Mouse (Mus musculus) Patski (cell line): ENCODE results near the gene Bsx. TPM values are rescaled to one million over a fixed set of nuclear protein-coding genes. Genes with fewer than 3 reads are reported as not detected.
A peak's percentile ranks its signal among the peaks of the same experiment; 100 is the strongest.

Source experiments
- ATAC-seq: fragments of 100-300 bp; one replicate; pipeline ENCODE4 v1.8.0; 2021
- CTCF ChIA-PET: fragments of 350-600 bp; sonication (Branson Sonifier 250); formaldehyde crosslinking; loops from one replicate; lab custom pipeline; 2022; ENCODE audit warnings: inconsistent platforms; lab: Charles Lee
- POLR2A ChIA-PET: fragments of 350-600 bp; sonication (Branson Sonifier 250); formaldehyde crosslinking; loops from one replicate; lab custom pipeline; 2022; ENCODE audit warnings: antibody characterized with exemption, inconsistent platforms; lab: Charles Lee
- DNase-seq: peaks from one replicate; pipeline ENCODE4 v3.0.0-alpha.2; 2011; ENCODE audit warnings: low read depth, low spot score
- H3K27me3 ChIP-seq: fragments of 371-371 bp; one replicate; pipeline ENCODE4 v1.5.1; 2021
- CTCF ChIP-seq: fragments of 100-300 bp; IDR thresholded peaks from one replicate; pipeline ENCODE4 v1.5.1; 2021
- in situ Hi-C: fragments of 300-500 bp; cut with MboI; formaldehyde crosslinking; loops from 3 replicates; pipeline ENCODE4 v1.11.1; 2018; ENCODE audit warnings: low pct_unique_long_range_greater_than_20kb, mixed read lengths
- polyA plus RNA-seq: library from polyadenylated mRNA; unstranded; gene quantifications from one replicate; pipeline ENCODE4 v1.2.3, GENCODE M21; 2021

Bsx gene
- polyA plus RNA-seq, 1 experiment from 2014 or later: not detected

DNA sequence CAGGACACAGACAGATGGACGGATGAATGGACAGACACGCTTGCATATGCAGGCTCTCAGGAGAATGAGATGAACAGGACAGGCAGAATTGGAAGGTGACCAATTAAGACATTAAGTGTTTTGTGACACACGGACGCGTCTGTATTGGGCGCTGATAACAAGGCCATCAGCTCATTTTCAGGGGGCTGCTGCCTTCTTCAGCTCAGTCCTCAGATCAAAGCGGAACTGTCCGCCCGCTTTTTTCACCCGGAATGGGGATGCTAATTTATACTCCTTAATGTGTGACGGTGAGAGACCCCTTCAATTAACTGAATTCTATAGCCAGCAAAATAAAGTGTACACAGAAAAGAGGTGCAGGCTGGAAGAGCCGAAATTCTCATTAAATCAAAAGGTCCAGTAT is 15.5 kb downstream of the Bsx start:
- DNase-seq: no peak
- POLR2A ChIA-PET: no interaction called here
- CTCF ChIA-PET: no interaction called here
- in situ Hi-C loops: no loop called here
- peaks cover 50% of the 10 kb centered on the region for H3K27me3 ChIP-seq
- TF ChIP-seq CTCF: no peak
- ATAC-seq: no peak

DNA sequence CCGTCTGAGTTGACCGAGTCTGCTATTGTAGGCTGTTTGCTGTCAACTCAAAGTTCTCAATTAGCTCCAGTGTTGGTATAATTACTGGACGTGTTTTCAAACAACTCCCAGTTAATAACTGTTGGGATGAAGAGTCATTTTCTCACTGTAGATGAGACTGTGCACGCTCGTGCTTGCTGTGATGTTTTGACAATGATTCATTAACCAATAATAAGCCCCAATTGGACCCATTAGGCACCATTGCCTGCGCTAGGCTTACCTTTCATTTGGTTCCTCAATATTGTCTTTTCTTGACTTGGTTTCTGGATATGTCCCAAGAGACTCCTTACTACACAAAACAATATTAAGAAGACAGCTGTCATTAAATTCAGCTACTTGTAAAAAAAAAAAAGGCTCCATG is 18.5 kb downstream of the Bsx start:
- CTCF ChIA-PET: no interaction called here
- DNase-seq: no peak
- in situ Hi-C loops: no loop called here

DNA sequence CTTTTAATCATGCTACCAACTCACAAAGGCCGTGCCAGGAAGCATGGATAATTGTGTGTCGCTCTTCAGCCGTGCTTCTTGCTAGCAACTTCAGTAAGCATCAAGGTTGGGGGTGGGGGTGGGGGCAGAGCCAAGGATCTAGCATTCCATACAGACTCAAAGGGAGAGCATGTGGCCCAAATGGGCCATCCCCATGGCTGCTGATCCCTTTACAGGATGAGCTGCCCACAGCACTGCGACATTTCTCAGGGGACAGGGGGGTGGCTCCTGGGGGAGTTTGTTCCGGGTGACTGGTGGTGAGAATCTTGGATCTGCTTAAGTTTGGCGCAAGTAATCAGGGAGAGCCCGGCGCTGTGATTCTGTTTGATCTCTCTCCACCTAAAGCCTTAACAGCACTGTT is 33.5 kb downstream of the Bsx start:
- no peak for ATAC-seq
- peaks cover 40% of the 10 kb centered on the region for H3K27me3 ChIP-seq
- in situ Hi-C loops: no loop called here
- ChIA-PET POLR2A (no interaction called here), CTCF (no interaction called here)
- no peak for DNase-seq
- no peak for TF ChIP-seq CTCF

More for the DNA sequence above, 18.5 kb downstream of the Bsx start:
- POLR2A ChIA-PET: no interaction called here
- H3K27me3 ChIP-seq: peaks cover 50% of the 10 kb centered on the region
- no peak for ATAC-seq
- no peak for TF ChIP-seq CTCF

DNA sequence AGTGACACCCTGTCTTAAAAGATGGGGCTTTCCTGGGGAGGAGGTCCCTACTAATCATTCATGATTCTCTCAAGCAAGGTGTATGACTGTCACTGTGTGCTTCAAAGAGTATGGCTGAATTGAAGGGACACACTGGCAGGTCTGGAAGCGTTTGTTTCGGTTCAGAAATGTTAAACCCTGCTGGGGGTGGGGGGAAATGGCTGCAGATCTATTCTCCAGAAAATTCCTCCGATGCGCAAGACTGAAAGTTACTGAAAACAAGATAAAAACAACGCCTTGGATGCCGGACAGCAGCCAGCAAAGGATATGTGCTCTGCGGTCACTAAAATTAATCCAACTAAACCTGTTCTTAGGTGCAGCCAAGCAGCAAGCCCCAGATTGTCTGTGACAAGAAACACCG is 34.5 kb downstream of the Bsx start:
- in situ Hi-C loops: no loop called here
- ATAC-seq (no peak), DNase-seq (no peak)
- CTCF ChIA-PET: no interaction called here
- peaks cover 40% of the 10 kb centered on the region for H3K27me3 ChIP-seq
- TF ChIP-seq CTCF: no peak
- POLR2A ChIA-PET: no interaction called here

DNA sequence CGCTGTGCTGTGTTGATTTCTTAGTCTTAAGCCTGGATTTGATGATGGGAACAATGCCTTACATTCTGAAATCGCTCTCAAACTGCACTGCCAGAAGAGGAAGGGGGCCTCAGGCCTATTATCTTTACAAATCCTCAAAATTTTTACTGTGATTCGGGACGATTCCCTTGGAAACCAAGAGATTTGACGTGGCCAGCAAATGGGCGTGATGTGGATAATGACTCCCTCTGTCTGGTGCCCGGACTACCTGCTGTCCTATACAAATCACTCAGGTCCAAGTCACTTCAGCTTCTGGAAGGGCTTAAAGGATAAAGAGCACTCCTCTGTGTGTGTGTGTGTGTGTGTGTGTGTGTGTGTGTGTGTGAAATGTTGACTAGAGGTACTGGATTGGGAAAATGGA is 35.0 kb downstream of the Bsx start:
- no peak for TF ChIP-seq CTCF
- POLR2A ChIA-PET: no interaction called here
- in situ Hi-C loops: no loop called here
- ATAC-seq (no peak), DNase-seq (no peak)
- peaks cover 40% of the 10 kb centered on the region for H3K27me3 ChIP-seq
- CTCF ChIA-PET: no interaction called here

DNA sequence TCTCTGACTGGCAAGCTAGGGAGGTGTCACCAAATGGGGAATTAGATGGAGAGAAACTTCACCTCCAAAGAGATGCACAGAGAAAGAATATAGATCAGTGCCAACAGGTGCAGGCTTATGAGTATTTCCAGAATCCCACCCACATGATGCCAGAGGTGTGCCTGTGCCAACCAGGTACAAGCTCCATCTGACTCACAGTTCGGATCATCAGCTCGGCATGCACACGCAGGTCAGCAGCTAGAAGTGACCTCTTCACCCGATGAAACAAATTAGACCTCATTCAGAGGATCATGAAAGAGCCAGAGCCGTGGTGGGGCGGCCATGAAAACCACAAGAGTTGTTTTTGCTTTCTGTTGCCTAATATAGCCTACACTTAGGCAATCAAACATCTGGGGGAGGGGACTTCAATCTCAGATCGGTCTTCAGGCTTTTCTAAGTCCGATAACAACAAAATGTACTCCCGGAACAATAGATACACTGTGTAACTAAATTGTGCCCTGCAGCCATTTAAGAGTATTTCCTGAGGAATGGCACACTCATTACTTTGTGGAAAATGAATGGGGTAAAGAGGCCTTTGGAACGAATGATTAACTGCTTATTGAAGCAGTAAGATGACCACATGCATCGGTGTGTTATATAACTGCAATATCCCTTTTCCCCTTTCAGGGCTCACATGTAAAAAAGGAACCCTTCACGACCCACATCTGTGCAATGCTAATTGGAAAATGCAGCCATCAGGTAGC is 44.1 kb downstream of the Bsx start:
- peaks cover 7% of the 10 kb centered on the region for H3K27me3 ChIP-seq
- peak; percentile 44 for ATAC-seq
- no peak for TF ChIP-seq CTCF

DNA sequence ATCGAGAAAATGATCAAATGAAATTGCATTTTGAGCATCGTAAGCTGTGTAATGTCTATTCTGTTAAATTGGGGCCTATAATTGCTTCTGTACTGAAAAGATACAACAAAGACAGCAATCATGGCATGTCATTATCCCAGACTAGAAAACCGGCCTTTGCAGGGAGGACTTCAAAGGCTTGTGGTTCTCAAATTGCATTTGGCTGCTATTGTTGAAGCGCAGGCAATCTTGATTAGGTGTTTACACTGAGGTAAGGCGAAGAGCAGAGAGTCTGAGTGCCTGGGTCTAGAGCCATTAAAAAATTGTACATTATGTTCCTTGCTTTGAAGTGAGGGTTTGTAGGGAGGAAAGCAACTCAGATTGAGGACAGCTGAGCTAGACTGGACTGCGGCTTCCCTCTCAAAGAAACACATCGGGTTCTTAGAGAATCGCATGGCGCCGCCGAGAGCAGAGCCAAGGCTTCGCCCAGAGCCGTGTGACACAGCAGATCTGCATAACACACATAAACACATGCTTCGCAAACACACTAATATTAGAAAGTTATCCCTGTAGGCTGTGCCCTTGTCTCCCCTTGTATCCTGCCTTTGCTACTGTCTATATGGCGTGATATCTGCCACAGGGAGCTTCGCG is 53.5 kb downstream of the Bsx start:
- ChIA-PET POLR2A (no interaction called here), CTCF (no interaction called here)
- ATAC-seq (no peak), DNase-seq (no peak)
- H3K27me3 ChIP-seq: peaks cover 13% of the 10 kb centered on the region
- no peak for TF ChIP-seq CTCF
- in situ Hi-C loops: no loop called here

More for the DNA sequence above, 44.1 kb downstream of the Bsx start:
- DNase-seq: peak; percentile 22
- in situ Hi-C loops: no loop called here
- ChIA-PET CTCF (interaction anchor here (1.0 kb wide), 1 partner anchor 161 kb away, joined by 3 read pairs; no protein-coding TSS in a partner anchor), POLR2A (no interaction called here)

Other genes with a start within 250 kb of the Bsx start
- gene Gm21915, start 203.5 kb upstream of the Bsx start, polyA plus RNA-seq: not detected
- gene Clmp, start 188.2 kb upstream of the Bsx start, polyA plus RNA-seq: 0.06 TPM
- 1,252 TPM for gene Hspa8, start 73.1 kb upstream of the Bsx start, polyA plus RNA-seq
- not detected for gene Jhy, start 90.0 kb downstream of the Bsx start, polyA plus RNA-seq
- gene Crtam, start 130.5 kb downstream of the Bsx start, polyA plus RNA-seq: not detected